Mouse (Mus musculus): Measurements from ENCODE around the gene Mylpf.
"Not testable (repeated sequence)": the region's sequence is repeated elsewhere in the genome, so short reads cannot be mapped to it uniquely, and the experiment has no call there.

- TF ChIP-seq CTCF (conservative IDR thresholded peaks at IDR 0.05; ENCODE audit: insufficient read depth, insufficient read length, low read depth, low read length); POLR2A (IDR thresholded peaks at IDR 0.05; ENCODE audit: low read depth, low read length): not testable (repeated sequence)
Measured at GRCm38 (mm10) chr7:127181724-127182123, 27.0 kb upstream of the Mylpf start.
